Comparison of ENCODE assay signal across 8 mouse cellular contexts in the genomic region with DNA sequence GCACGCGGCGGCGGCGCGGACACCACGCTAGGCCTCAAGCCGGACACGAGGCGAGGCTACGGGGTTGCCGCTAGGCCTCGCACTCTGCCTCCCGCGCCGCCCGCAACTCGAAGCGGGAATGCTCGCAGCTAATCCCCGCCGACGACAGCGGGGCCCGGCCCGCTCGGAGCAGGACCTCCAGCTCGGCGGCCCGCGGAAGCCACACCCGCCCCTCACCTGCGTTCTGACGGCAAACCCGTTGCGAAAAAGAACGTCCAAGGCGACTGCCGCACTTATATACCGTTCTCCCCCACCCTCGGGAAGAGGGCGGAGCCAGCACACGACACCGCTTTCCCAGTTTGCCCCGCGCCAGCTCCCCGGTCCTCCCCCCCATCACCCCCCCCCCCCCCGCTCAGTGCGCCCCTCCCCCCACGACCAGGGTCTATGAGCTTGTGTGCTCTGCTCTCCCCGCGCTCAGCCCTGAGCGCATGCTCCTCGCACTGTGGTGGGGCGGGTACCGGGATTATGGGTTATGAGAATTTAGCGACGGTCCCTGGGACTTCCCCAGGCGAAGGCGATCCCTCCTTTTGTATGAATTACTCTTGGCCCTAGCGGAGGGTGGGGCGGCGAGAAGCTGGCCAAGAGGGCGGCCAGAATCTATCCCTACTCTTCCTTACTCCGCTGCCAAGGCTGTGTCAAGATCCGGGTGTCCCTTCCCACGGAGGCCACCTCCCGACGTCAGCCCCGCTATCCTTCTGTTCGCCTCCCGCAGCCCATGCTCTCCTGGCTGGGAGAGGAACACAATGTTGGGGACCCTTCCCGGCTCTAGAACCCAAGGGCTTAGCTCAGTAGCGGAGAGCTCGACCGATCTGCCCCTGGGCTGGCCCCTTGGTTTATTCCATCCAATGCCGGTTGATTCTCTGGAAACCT. TPM values are rescaled to one million over a fixed set of nuclear protein-coding genes. Genes with fewer than 3 reads are reported as not detected.
A peak's percentile ranks its signal among the peaks of the same experiment; 100 is the strongest.
DNase-seq lines count a peak whose midpoint lies in the region; ATAC-seq and TF ChIP-seq lines count a peak whose summit lies in the region.

No protein-coding gene starts in this region.

- peak overlapping the region; percentile 58 for H3K4me2 ChIP-seq in embryonic facial prominence, embryonic 15.5 days (replicated peaks)
- H3K4me2 ChIP-seq in limb, embryonic 14.5 days (replicated peaks; ENCODE audit: low read depth, low read length, severe bottlenecking), result peak overlapping the region; percentile 60
- peak overlapping the region; percentile 57 for H3K4me2 ChIP-seq in midbrain, postnatal 0 days (ENCODE audit: low read depth, low read length, poor library complexity, severe bottlenecking)

- no peaks in the 10 kb centered on the region for H3K9me3 ChIP-seq in embryonic facial prominence, embryonic 15.5 days (replicated peaks)
- no peaks in the 10 kb centered on the region for H3K9me3 ChIP-seq in limb, embryonic 14.5 days (ENCODE audit: control insufficient read depth, low read length)
- no peaks in the 10 kb centered on the region for H3K9me3 ChIP-seq in midbrain, postnatal 0 days (ENCODE audit: low read length)

- peak; percentile 99 for DNase-seq in 416B (ENCODE audit: low read depth)
- peak; percentile 96 for DNase-seq in heart, adult 8-10 months (ENCODE audit: low spot score)
- DNase-seq in kidney, adult 9 months, result peak; percentile 99
- DNase-seq in limb, embryonic 14.5 days (ENCODE audit: low spot score), result peak; percentile 99
- peak; percentile 100 for DNase-seq in midbrain, postnatal 0 days (ENCODE audit: low spot score)
- DNase-seq in spleen, postnatal 14 days (ENCODE audit: low spot score in 2 of 2), result peak; percentile 88 to 90

- H3K27me3 ChIP-seq in embryonic facial prominence, embryonic 15.5 days, result no peaks in the 10 kb centered on the region
- H3K27me3 ChIP-seq in limb, embryonic 14.5 days (ENCODE audit: control insufficient read depth, insufficient read depth, low read length), result no peaks in the 10 kb centered on the region
- no peaks in the 10 kb centered on the region for H3K27me3 ChIP-seq in midbrain, postnatal 0 days (ENCODE audit: insufficient read depth, low read length)

- H3K4me1 ChIP-seq in bone marrow, adult 2 months (ENCODE audit: control insufficient read depth, insufficient read depth, low read length), result no peaks in the 10 kb centered on the region
- peaks cover 9% of the 10 kb centered on the region for H3K4me1 ChIP-seq in embryonic facial prominence, embryonic 15.5 days
- H3K4me1 ChIP-seq in limb, embryonic 14.5 days (ENCODE audit: control insufficient read depth, insufficient read depth, low read length), result peaks cover 9% of the 10 kb centered on the region; the same call in 1 of the 2 replicates
- no peaks in the 10 kb centered on the region for H3K4me1 ChIP-seq in midbrain, postnatal 0 days (ENCODE audit: insufficient read depth, low read length)

- WGBS in bone marrow, adult 2 months, result under 1% methylated on average over 76 of the region's 77 CpGs
- under 1% methylated on average over 65 of the region's 77 CpGs for WGBS in embryonic facial prominence, embryonic 15.5 days
- under 1% methylated on average over 68 of the region's 77 CpGs for WGBS in limb, embryonic 14.5 days
- WGBS in midbrain, postnatal 0 days, result under 1% methylated on average over 69 of the region's 77 CpGs

- peaks cover 31% of the 10 kb centered on the region for H3K36me3 ChIP-seq in embryonic facial prominence, embryonic 15.5 days
- peaks cover 39% of the 10 kb centered on the region for H3K36me3 ChIP-seq in limb, embryonic 14.5 days (ENCODE audit: control insufficient read depth, insufficient read depth, low read length)
- H3K36me3 ChIP-seq in midbrain, postnatal 0 days (ENCODE audit: insufficient read depth, low read length), result peaks cover 13% of the 10 kb centered on the region; the same call in 1 of the 2 replicates

- TF ChIP-seq CTCF in bone marrow, adult 2 months (IDR thresholded peaks at IDR 0.05; ENCODE audit: control insufficient read depth, insufficient read depth, low read length), result no peak
- TF ChIP-seq CTCF in midbrain, postnatal 0 days (IDR thresholded peaks at IDR 0.05), result peak; percentile 20

- peak overlapping the region; percentile 100 for H3K9ac ChIP-seq in embryonic facial prominence, embryonic 15.5 days
- H3K9ac ChIP-seq in limb, embryonic 14.5 days (ENCODE audit: low read depth, low read length, severe bottlenecking), result peak overlapping the region; percentile 100
- H3K9ac ChIP-seq in midbrain, postnatal 0 days (replicated peaks; ENCODE audit: low read length, poor library complexity, severe bottlenecking), result peak overlapping the region; percentile 100

- peak; percentile 99 for TF ChIP-seq POLR2A in bone marrow, adult 2 months (IDR thresholded peaks at IDR 0.05; ENCODE audit: borderline replicate concordance, control insufficient read depth, low read depth, low read length)
- peak; percentile 100 for TF ChIP-seq POLR2A in limb, embryonic 14.5 days (IDR thresholded peaks at IDR 0.05; ENCODE audit: borderline replicate concordance, extremely low read depth, insufficient read depth, insufficient read length)

- peak overlapping the region; percentile 92 for H3K4me3 ChIP-seq in bone marrow, adult 2 months (replicated peaks; ENCODE audit: control insufficient read depth, low read depth, low read length)
- peak overlapping the region; percentile 98 for H3K4me3 ChIP-seq in embryonic facial prominence, embryonic 15.5 days (replicated peaks)
- H3K4me3 ChIP-seq in limb, embryonic 14.5 days (replicated peaks; ENCODE audit: low read length), result peak overlapping the region; percentile 100
- peak overlapping the region; percentile 97 for H3K4me3 ChIP-seq in midbrain, postnatal 0 days (ENCODE audit: low read depth, low read length)

- ATAC-seq in embryonic facial prominence, embryonic 15.5 days (ENCODE audit: insufficient number of reproducible peaks, low FRiP score, low TSS enrichment, low read depth), result peak; percentile 99
- ATAC-seq in limb, embryonic 14.5 days (ENCODE audit: low FRiP score, low read depth), result peak; percentile 96
- peak; percentile 98 for ATAC-seq in midbrain, postnatal 0 days (ENCODE audit: low FRiP score)

- peak overlapping the region; percentile 97 for H3K27ac ChIP-seq in bone marrow, adult 2 months (ENCODE audit: control insufficient read depth, insufficient read depth, low read depth, low read length, poor library complexity)
- H3K27ac ChIP-seq in embryonic facial prominence, embryonic 15.5 days (replicated peaks), result peak overlapping the region; percentile 99
- H3K27ac ChIP-seq in limb, embryonic 14.5 days (replicated peaks; ENCODE audit: low read depth, low read length), result peak overlapping the region; percentile 99
- H3K27ac ChIP-seq in midbrain, postnatal 0 days (ENCODE audit: low read depth, low read length), result peak overlapping the region; percentile 98

RNA-seq across cellular contexts. Expression of a gene that starts 7.3 kb away (rescaled TPM):
- 2,479 and 3,710 TPM in 2 replicates for polyA plus RNA-seq in bone marrow, adult 2 months (2011; ENCODE audit: insufficient read depth, insufficient read length, low replicate concordance, missing spikeins)
- 5,028 and 5,329 TPM in 2 replicates for polyA plus RNA-seq in embryonic facial prominence, embryonic 15.5 days (2015; fragmentation: Nextera tagmentation; extraction: Ambion mirVana)
- total RNA-seq in heart, adult 8-10 months (2022), result 100 to 1,000 TPM; 830 to 950 (median 884) TPM
- 7,521 and 9,083 TPM in 2 replicates for polyA plus RNA-seq in limb, embryonic 14.5 days (2012; rRNA removed)
- 6,070 and 6,314 TPM in 2 replicates for polyA plus RNA-seq in limb, embryonic 14.5 days (2014; fragmentation: Nextera tagmentation; extraction: Ambion mirVana)
- total RNA-seq in midbrain, postnatal 0 days (2014; rRNA removed), result 6,169 and 7,035 TPM in 2 replicates
- polyA plus RNA-seq in midbrain, postnatal 0 days (2015; fragmentation: Nextera tagmentation; extraction: Ambion mirVana), result 2,410 and 2,461 TPM in 2 replicates

RNA-seq across cellular contexts. Expression of a gene that starts 33.1 kb away (rescaled TPM):
- polyA plus RNA-seq in bone marrow, adult 2 months (2011; ENCODE audit: insufficient read depth, insufficient read length, low replicate concordance, missing spikeins), result not detected in 2 replicates
- polyA plus RNA-seq in embryonic facial prominence, embryonic 15.5 days (2015; fragmentation: Nextera tagmentation; extraction: Ambion mirVana), result 0.88 and 1.1 TPM in 2 replicates
- not detected for total RNA-seq in heart, adult 8-10 months (2022)
- 0.15 and 0.18 TPM in 2 replicates for polyA plus RNA-seq in limb, embryonic 14.5 days (2012; rRNA removed)
- polyA plus RNA-seq in limb, embryonic 14.5 days (2014; fragmentation: Nextera tagmentation; extraction: Ambion mirVana), result 0.39 and 0.83 TPM in 2 replicates
- total RNA-seq in midbrain, postnatal 0 days (2014; rRNA removed), result 0.47 and 5.4 TPM in 2 replicates
- polyA plus RNA-seq in midbrain, postnatal 0 days (2015; fragmentation: Nextera tagmentation; extraction: Ambion mirVana), result 3.7 and 4.1 TPM in 2 replicates

RNA-seq across cellular contexts. Expression of a gene that starts 33.7 kb away (rescaled TPM):
- 10.2 and 24.4 TPM in 2 replicates for polyA plus RNA-seq in bone marrow, adult 2 months (2011; ENCODE audit: insufficient read depth, insufficient read length, low replicate concordance, missing spikeins)
- 21.2 and 23.6 TPM in 2 replicates for polyA plus RNA-seq in embryonic facial prominence, embryonic 15.5 days (2015; fragmentation: Nextera tagmentation; extraction: Ambion mirVana)
- total RNA-seq in heart, adult 8-10 months (2022), result 10 to 100 TPM; 23.6 to 29.9 (median 27.6) TPM
- polyA plus RNA-seq in limb, embryonic 14.5 days (2012; rRNA removed), result 19.2 and 20.3 TPM in 2 replicates
- polyA plus RNA-seq in limb, embryonic 14.5 days (2014; fragmentation: Nextera tagmentation; extraction: Ambion mirVana), result 22.7 and 23.3 TPM in 2 replicates
- total RNA-seq in midbrain, postnatal 0 days (2014; rRNA removed), result 27.1 and 27.5 TPM in 2 replicates
- 18.5 and 18.7 TPM in 2 replicates for polyA plus RNA-seq in midbrain, postnatal 0 days (2015; fragmentation: Nextera tagmentation; extraction: Ambion mirVana)

RNA-seq across cellular contexts. Expression of a gene that starts 38.6 kb away (rescaled TPM):
- polyA plus RNA-seq in bone marrow, adult 2 months (2011; ENCODE audit: insufficient read depth, insufficient read length, low replicate concordance, missing spikeins), result 3.1 and 4.7 TPM in 2 replicates
- 2.5 and 3.3 TPM in 2 replicates for polyA plus RNA-seq in embryonic facial prominence, embryonic 15.5 days (2015; fragmentation: Nextera tagmentation; extraction: Ambion mirVana)
- total RNA-seq in heart, adult 8-10 months (2022), result under 1 TPM; 0.16 to 0.44 (median 0.28) TPM
- polyA plus RNA-seq in limb, embryonic 14.5 days (2012; rRNA removed), result 3.9 and 4.3 TPM in 2 replicates
- polyA plus RNA-seq in limb, embryonic 14.5 days (2014; fragmentation: Nextera tagmentation; extraction: Ambion mirVana), result 2.4 and 2.8 TPM in 2 replicates
- total RNA-seq in midbrain, postnatal 0 days (2014; rRNA removed), result 0.55 and 0.71 TPM in 2 replicates
- polyA plus RNA-seq in midbrain, postnatal 0 days (2015; fragmentation: Nextera tagmentation; extraction: Ambion mirVana), result 0.56 and 0.74 TPM in 2 replicates

Comparison
In these comparisons a context has a peak if more than half of its experiments do, and no peak if none do; other contexts are left out.
1. Peak in every context shown above with its lines: DNase-seq, ATAC-seq, H3K4me3 ChIP-seq and H3K27ac ChIP-seq.